Comparison of ENCODE assay signal across 8 mouse cellular contexts in the genomic region with DNA sequence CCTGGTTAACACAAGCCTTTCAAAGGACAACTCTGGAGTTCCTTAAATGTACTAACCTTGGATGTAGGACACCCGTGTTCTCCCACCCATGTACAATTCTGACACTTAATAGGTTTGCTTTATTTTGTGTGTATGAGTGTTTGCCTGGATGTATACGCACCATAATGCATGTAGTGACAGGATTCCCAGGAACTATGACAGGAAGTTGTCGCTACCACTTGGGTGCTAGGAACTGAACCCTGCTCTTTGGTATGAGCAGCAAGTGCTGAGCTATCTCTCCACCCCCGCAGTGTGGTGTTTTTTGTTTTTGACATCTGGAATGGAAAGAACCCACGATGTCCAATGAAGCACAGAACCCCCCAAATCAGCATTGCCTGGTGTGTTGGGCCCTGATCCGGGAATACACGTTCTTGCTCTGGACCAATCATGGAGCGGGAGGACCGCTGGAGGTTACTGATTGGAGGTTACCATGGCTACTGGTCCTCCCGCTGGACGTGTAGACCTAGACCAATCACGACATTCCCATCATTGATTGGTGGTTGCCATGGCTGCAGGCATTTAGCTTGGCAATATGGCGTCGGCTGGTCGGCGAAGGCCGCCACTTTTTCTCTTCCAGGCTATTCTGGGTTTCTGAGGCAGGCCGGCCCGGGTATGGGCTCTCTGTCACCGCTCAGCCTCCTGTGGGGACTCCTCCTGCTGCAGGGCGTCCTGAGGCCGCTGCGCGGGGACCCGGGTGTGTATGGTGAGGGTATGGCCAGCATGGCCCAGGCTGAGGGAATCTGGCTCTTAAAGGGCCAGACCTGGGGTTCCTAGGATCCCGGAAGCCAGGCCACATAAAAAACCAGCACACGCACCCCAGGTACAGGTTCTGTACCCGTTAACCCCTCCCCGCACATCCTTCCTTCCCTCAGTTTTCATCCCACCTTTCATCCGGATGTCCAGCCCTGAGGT. TPM values are rescaled to one million over a fixed set of nuclear protein-coding genes. Genes with fewer than 3 reads are reported as not detected.
A peak's percentile ranks its signal among the peaks of the same experiment; 100 is the strongest.
DNase-seq lines count a peak whose midpoint lies in the region; ATAC-seq and TF ChIP-seq lines count a peak whose summit lies in the region.

No protein-coding gene starts in this region.

- 0 out of 2 replicates have a peak, but pooled peaks cover 4% of the 10 kb centered on the region for H3K36me3 ChIP-seq in hindbrain, embryonic 11.5 days (ENCODE audit: control insufficient read depth, insufficient read depth, low read length)
- peaks cover 31% of the 10 kb centered on the region for H3K36me3 ChIP-seq in lung, embryonic 14.5 days (ENCODE audit: insufficient read depth)

- peak; percentile 54; the same call in 1 of the 2 replicates for TF ChIP-seq POLR2A in olfactory bulb, adult 2 months (IDR thresholded peaks at IDR 0.05; ENCODE audit: insufficient read depth, low read depth, low read length)

- no peak overlapping the region for H3K27ac ChIP-seq in hindbrain, embryonic 11.5 days (ENCODE audit: low read depth, low read length)
- H3K27ac ChIP-seq in lung, embryonic 14.5 days (ENCODE audit: low read depth): no peak overlapping the region
- H3K27ac ChIP-seq in olfactory bulb, adult 2 months (ENCODE audit: insufficient read depth, low read depth, low read length): peak overlapping the region; percentile 79

- TF ChIP-seq CTCF in lung, embryonic 14.5 days (IDR thresholded peaks at IDR 0.05; ENCODE audit: low read depth): no peak
- TF ChIP-seq CTCF in olfactory bulb, adult 2 months (IDR thresholded peaks at IDR 0.05; ENCODE audit: insufficient read depth, low read depth, low read length): no peak

- no peaks in the 10 kb centered on the region for H3K9me3 ChIP-seq in hindbrain, embryonic 11.5 days (ENCODE audit: control insufficient read depth, low read length)
- H3K9me3 ChIP-seq in lung, embryonic 14.5 days (ENCODE audit: low read depth, low read length): no peaks in the 10 kb centered on the region

- peak; percentile 72 for DNase-seq in T-cell, adult 2 months (ENCODE audit: low spot score)
- DNase-seq in cerebellum, postnatal 36 days: peak; percentile 91 to 92
- DNase-seq in frontal cortex, postnatal 14 days (ENCODE audit: low spot score in 2 of 2): peak; percentile 88 to 95
- DNase-seq in hindbrain, embryonic 11.5 days (ENCODE audit: low spot score): peak; percentile 96
- peak; percentile 94 for DNase-seq in layer of hippocampus, adult 9-10 months (ENCODE audit: low spot score)
- peak; percentile 99 for DNase-seq in lung, embryonic 14.5 days
- DNase-seq in testis, postnatal 14 days (ENCODE audit: low spot score): peak; percentile 96

- peak; percentile 99 for ATAC-seq in hindbrain, embryonic 11.5 days (ENCODE audit: low FRiP score)
- peak; percentile 100 for ATAC-seq in lung, embryonic 14.5 days (ENCODE audit: insufficient read depth)

- H3K4me2 ChIP-seq in hindbrain, embryonic 11.5 days (replicated peaks; ENCODE audit: low read depth, low read length): peak overlapping the region; percentile 61
- H3K4me2 ChIP-seq in lung, embryonic 14.5 days: peak overlapping the region; percentile 91

- H3K4me1 ChIP-seq in hindbrain, embryonic 11.5 days (replicated peaks; ENCODE audit: control insufficient read depth, insufficient read depth, low read length): no peaks in the 10 kb centered on the region
- no peaks in the 10 kb centered on the region for H3K4me1 ChIP-seq in lung, embryonic 14.5 days (ENCODE audit: insufficient read depth)
- H3K4me1 ChIP-seq in olfactory bulb, adult 2 months (ENCODE audit: control insufficient read depth, insufficient read depth, low read length): peaks cover 7% of the 10 kb centered on the region; the same call in 1 of the 2 replicates

- H3K9ac ChIP-seq in hindbrain, embryonic 11.5 days (ENCODE audit: low read depth, low read length): peak overlapping the region; percentile 80
- peak overlapping the region; percentile 51 for H3K9ac ChIP-seq in lung, embryonic 14.5 days

- H3K4me3 ChIP-seq in hindbrain, embryonic 11.5 days (ENCODE audit: low read depth, low read length): peak overlapping the region; percentile 88
- H3K4me3 ChIP-seq in lung, embryonic 14.5 days (ENCODE audit: low read depth, low read length): peak overlapping the region; percentile 69
- peak overlapping the region; percentile 83 for H3K4me3 ChIP-seq in olfactory bulb, adult 2 months (ENCODE audit: insufficient read depth, low read depth, low read length)

- H3K27me3 ChIP-seq in hindbrain, embryonic 11.5 days (ENCODE audit: control insufficient read depth, insufficient read depth, low read length): no peaks in the 10 kb centered on the region
- no peaks in the 10 kb centered on the region for H3K27me3 ChIP-seq in lung, embryonic 14.5 days (ENCODE audit: insufficient read depth, low read length)

- 5% methylated on average over 30 of the region's 30 CpGs for WGBS in hindbrain, embryonic 11.5 days
- WGBS in lung, embryonic 14.5 days: 7% methylated on average over 30 of the region's 30 CpGs
- 3% methylated on average over 30 of the region's 30 CpGs for WGBS in olfactory bulb, adult 2 months

RNA-seq across cellular contexts. Expression of a gene that starts 19.6 kb away (rescaled TPM):
- 74.7 and 74.9 TPM in 2 replicates for polyA plus RNA-seq in hindbrain, embryonic 11.5 days (2014; fragmentation: Nextera tagmentation; extraction: Ambion mirVana)
- polyA plus RNA-seq in lung, embryonic 14.5 days (2014; fragmentation: Nextera tagmentation; extraction: Ambion mirVana): 71.0 and 74.4 TPM in 2 replicates
- not detected in 2 replicates for polyA plus RNA-seq in olfactory bulb, adult 2 months (2012; ENCODE audit: insufficient read depth, insufficient read length, low replicate concordance, missing spikeins)

RNA-seq across cellular contexts. Expression of a gene that starts 19.6 kb away (rescaled TPM):
- polyA plus RNA-seq in hindbrain, embryonic 11.5 days (2014; fragmentation: Nextera tagmentation; extraction: Ambion mirVana): 82.2 and 83.5 TPM in 2 replicates
- 78.0 and 81.6 TPM in 2 replicates for polyA plus RNA-seq in lung, embryonic 14.5 days (2014; fragmentation: Nextera tagmentation; extraction: Ambion mirVana)
- not detected in 2 replicates for polyA plus RNA-seq in olfactory bulb, adult 2 months (2012; ENCODE audit: insufficient read depth, insufficient read length, low replicate concordance, missing spikeins)

RNA-seq across cellular contexts. Expression of a gene that starts 29.9 kb away (rescaled TPM):
- polyA plus RNA-seq in hindbrain, embryonic 11.5 days (2014; fragmentation: Nextera tagmentation; extraction: Ambion mirVana): 41.8 and 43.8 TPM in 2 replicates
- 41.6 and 47.0 TPM in 2 replicates for polyA plus RNA-seq in lung, embryonic 14.5 days (2014; fragmentation: Nextera tagmentation; extraction: Ambion mirVana)
- 184 TPM in 1 of 2 replicates, not detected in the other for polyA plus RNA-seq in olfactory bulb, adult 2 months (2012; ENCODE audit: insufficient read depth, insufficient read length, low replicate concordance, missing spikeins)

RNA-seq across cellular contexts. Expression of a gene that starts 45.8 kb away (rescaled TPM):
- polyA plus RNA-seq in hindbrain, embryonic 11.5 days (2014; fragmentation: Nextera tagmentation; extraction: Ambion mirVana): 15.6 and 17.6 TPM in 2 replicates
- polyA plus RNA-seq in lung, embryonic 14.5 days (2014; fragmentation: Nextera tagmentation; extraction: Ambion mirVana): 12.7 and 14.1 TPM in 2 replicates
- polyA plus RNA-seq in olfactory bulb, adult 2 months (2012; ENCODE audit: insufficient read depth, insufficient read length, low replicate concordance, missing spikeins): not detected in 2 replicates

RNA-seq across cellular contexts. Expression of a gene that starts 58.0 kb away (rescaled TPM):
- polyA plus RNA-seq in hindbrain, embryonic 11.5 days (2014; fragmentation: Nextera tagmentation; extraction: Ambion mirVana): 474 and 506 TPM in 2 replicates
- polyA plus RNA-seq in lung, embryonic 14.5 days (2014; fragmentation: Nextera tagmentation; extraction: Ambion mirVana): 588 and 646 TPM in 2 replicates
- not detected in 2 replicates for polyA plus RNA-seq in olfactory bulb, adult 2 months (2012; ENCODE audit: insufficient read depth, insufficient read length, low replicate concordance, missing spikeins)
